ENCODE assay signal across 8 mouse cellular contexts in genomic region chr14:25832301-25832700, GRCm38 (mm10). TPM values are rescaled to one million over a fixed set of nuclear protein-coding genes. Genes with fewer than 3 reads are reported as not detected.
DNase-seq lines count a peak whose midpoint lies in the region; ATAC-seq and TF ChIP-seq lines count a peak whose summit lies in the region.

No protein-coding gene starts in this region.

- no peak overlapping the region for H3K27ac ChIP-seq in liver, embryonic 14.5 days
- peak overlapping the region; percentile 86 for H3K27ac ChIP-seq in olfactory bulb, adult 2 months (ENCODE audit: insufficient read depth, low read depth, low read length)

- no peak for TF ChIP-seq POLR2A in olfactory bulb, adult 2 months (IDR thresholded peaks at IDR 0.05; ENCODE audit: insufficient read depth, low read depth, low read length)

- H3K4me3 ChIP-seq in liver, embryonic 14.5 days (ENCODE audit: insufficient read depth in 1 of 2, low read depth in 2 of 2, low read length in 2 of 2) = no peak overlapping the region
- H3K4me3 ChIP-seq in olfactory bulb, adult 2 months (ENCODE audit: insufficient read depth, low read depth, low read length) = no peak overlapping the region

- 0 out of 4 replicates have a peak, but pooled peaks cover 0 to 2% of the 10 kb centered on the region in 2 experiments for H3K4me1 ChIP-seq in liver, embryonic 14.5 days (replicated peaks; ENCODE audit: control insufficient read depth in 2 of 2, insufficient read depth in 2 of 2, low read length in 1 of 2)
- H3K4me1 ChIP-seq in olfactory bulb, adult 2 months (ENCODE audit: control insufficient read depth, insufficient read depth, low read length) = peaks cover 6% of the 10 kb centered on the region; the same call in 1 of the 2 replicates

- H3K36me3 ChIP-seq in liver, embryonic 14.5 days (replicated peaks; ENCODE audit: control insufficient read depth, insufficient read depth, low read depth) = no peaks in the 10 kb centered on the region

- peak; percentile 87 for TF ChIP-seq CTCF in liver, embryonic 14.5 days (IDR thresholded peaks at IDR 0.05; ENCODE audit: low read depth)
- peak; percentile 60; the same call in 1 of the 2 replicates for TF ChIP-seq CTCF in olfactory bulb, adult 2 months (IDR thresholded peaks at IDR 0.05; ENCODE audit: insufficient read depth, low read depth, low read length)

- 6% methylated on average over 14 of the region's 14 CpGs for WGBS in liver, embryonic 14.5 days (ENCODE audit: insufficient replicate concordance)
- WGBS in olfactory bulb, adult 2 months = 4% methylated on average over 14 of the region's 14 CpGs

- DNase-seq in adrenal gland, adult 2 months = peak; percentile 60
- DNase-seq in embryo, embryonic 9.5 days (ENCODE audit: extremely low spot score) = peak; percentile 63
- DNase-seq in heart, adult 9 months (ENCODE audit: low spot score in 2 of 2) = peak; percentile 57 to 70
- peak; percentile 78 for DNase-seq in kidney, postnatal 10 days
- no peak for DNase-seq in liver, embryonic 14.5 days (ENCODE audit: low read depth in 3 of 3, low spot score in 3 of 3)
- DNase-seq in thymus, postnatal 0 days (ENCODE audit: low spot score) = peak; percentile 75

- H3K27me3 ChIP-seq in liver, embryonic 14.5 days (ENCODE audit: control insufficient read depth, insufficient read depth, low read length) = no peaks in the 10 kb centered on the region

- H3K4me2 ChIP-seq in liver, embryonic 14.5 days (ENCODE audit: low read depth) = no peak overlapping the region

- H3K9me3 ChIP-seq in liver, embryonic 14.5 days (ENCODE audit: control insufficient read depth, low read length) = no peaks in the 10 kb centered on the region

- ATAC-seq in CD4-positive, CD25-positive, alpha-beta regulatory T cell, adult 4 months = peak; percentile 96
- ATAC-seq in liver, embryonic 14.5 days (ENCODE audit: insufficient read depth) = no peak

- no peak overlapping the region for H3K9ac ChIP-seq in liver, embryonic 14.5 days (replicated peaks)

- TF ChIP-seq EP300 in liver, embryonic 14.5 days (IDR thresholded peaks at IDR 0.05; ENCODE audit: low read depth) = no peak

RNA-seq across cellular contexts. Expression of gene Anxa11, which starts 9.7 kb away (rescaled TPM):
- 10 to 100 TPM; 59.7 to 84.6 TPM for polyA plus RNA-seq in CD4-positive, CD25-positive, alpha-beta regulatory T cell, adult 4 months (2017; shearing (Covaris generic))
- 10 to 100 TPM; 59.3 to 75.7 TPM for total RNA-seq in adrenal gland, adult 2 months (2021)
- 96.9 and 103 TPM in 2 replicates for polyA plus RNA-seq in adrenal gland, adult 2 months (2012; rRNA removed)
- 4.4 and 4.9 TPM in 2 replicates for polyA plus RNA-seq in liver, embryonic 14.5 days (2012; rRNA removed)
- polyA plus RNA-seq in liver, embryonic 14.5 days (2014; fragmentation: Nextera tagmentation; extraction: Ambion mirVana) = 7.2 and 8.7 TPM in 2 replicates
- polyA plus RNA-seq in olfactory bulb, adult 2 months (2012; ENCODE audit: insufficient read depth, insufficient read length, low replicate concordance, missing spikeins) = not detected in 2 replicates
- polyA plus RNA-seq in thymus, postnatal 0 days (2015; fragmentation: Nextera tagmentation; extraction: Ambion mirVana) = 48.4 and 49.0 TPM in 2 replicates

Comparison
In these comparisons a context has a peak if more than half of its experiments do, and no peak if none do; other contexts are left out.
1. DNase-seq: peak in adrenal gland, adult 2 months (single experiment), embryo, embryonic 9.5 days (single experiment), heart, adult 9 months (2 of 2), kidney, postnatal 10 days (single experiment) and thymus, postnatal 0 days (single experiment); none in liver, embryonic 14.5 days (0 of 3).